Mouse (Mus musculus): ENCODE results near the gene Gm37240.

- TF ChIP-seq CTCF (IDR thresholded peaks at IDR 0.05; ENCODE audit: borderline replicate concordance, insufficient read depth, low read depth, low read length), result no peak
- no peak for TF ChIP-seq POLR2A (IDR thresholded peaks at IDR 0.05; ENCODE audit: borderline replicate concordance, insufficient read depth, low read length)
Measured at GRCm38 (mm10) chr3:84654900-84655784, 1232.2 kb downstream of the Gm37240 start.
